Mouse (Mus musculus) adrenal gland, postnatal 10 days (tissue): ENCODE measurements around the gene Ninj2. TPM values are rescaled to one million over a fixed set of nuclear protein-coding genes. Genes with fewer than 3 reads are reported as not detected.
"Not testable (repeated sequence)": the region's sequence is repeated elsewhere in the genome, so short reads cannot be mapped to it uniquely, and the experiment has no call there.

Experiments used
- DNase-seq: peaks from one replicate; pipeline ENCODE4 v3.0.0; 2021; ENCODE audit warnings: mixed read lengths
- long read RNA-seq, 2 experiments: library from polyadenylated mRNA; stranded (forward); transcript quantifications; one replicate each; pipeline ENCODE4 v2.0.0; 2021
- total RNA-seq, 2 experiments: library from RNA; stranded (reverse); gene quantifications; 2 replicates each; pipeline ENCODE4 v1.2.3; 2021

Gene Ninj2
- not detected for total RNA-seq
- long read RNA-seq, experiment 1, partial matches to known transcripts = 0 of 1 reads
- long read RNA-seq, experiment 1, other reads (novel, unspliced or antisense) = 1 of 1 reads
- long read RNA-seq, experiment 2 = 0 reads

DNA sequence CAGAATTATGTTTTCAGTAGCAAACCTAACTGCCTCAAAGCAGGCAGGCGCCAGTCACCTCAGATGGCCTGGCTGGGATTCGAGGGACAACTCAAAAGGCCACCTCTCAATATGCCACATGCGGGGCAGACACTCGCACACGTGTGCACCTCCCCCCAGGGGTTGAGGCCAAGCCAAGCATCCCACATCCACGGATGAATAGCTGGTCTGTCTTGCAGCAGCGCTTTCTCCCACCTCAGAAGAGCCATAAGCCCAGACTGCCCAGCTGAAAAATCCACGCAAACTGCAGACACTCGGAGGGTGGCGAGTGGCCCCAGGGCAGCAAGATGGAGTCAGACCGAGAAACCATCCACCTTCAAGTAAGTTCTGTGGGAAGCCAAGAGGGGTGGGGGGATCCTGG is at the start of gene Ninj2:
Gene Ninj2, plus strand, starts transcription at position 251 of the 400 bp plus-strand sequence.
- DNase-seq = no peak

- peak; percentile 13 for DNase-seq
These were observed 47.7 kb upstream of the Ninj2 start for GRCm38 (mm10) chr6:120045406-120045805.

- DNase-seq = no peak
These were observed 45.4 kb upstream of the Ninj2 start for GRCm38 (mm10) chr6:120047705-120048292.

- no peak for DNase-seq
These were observed 38.7 kb upstream of the Ninj2 start for GRCm38 (mm10) chr6:120054412-120054811.

DNA sequence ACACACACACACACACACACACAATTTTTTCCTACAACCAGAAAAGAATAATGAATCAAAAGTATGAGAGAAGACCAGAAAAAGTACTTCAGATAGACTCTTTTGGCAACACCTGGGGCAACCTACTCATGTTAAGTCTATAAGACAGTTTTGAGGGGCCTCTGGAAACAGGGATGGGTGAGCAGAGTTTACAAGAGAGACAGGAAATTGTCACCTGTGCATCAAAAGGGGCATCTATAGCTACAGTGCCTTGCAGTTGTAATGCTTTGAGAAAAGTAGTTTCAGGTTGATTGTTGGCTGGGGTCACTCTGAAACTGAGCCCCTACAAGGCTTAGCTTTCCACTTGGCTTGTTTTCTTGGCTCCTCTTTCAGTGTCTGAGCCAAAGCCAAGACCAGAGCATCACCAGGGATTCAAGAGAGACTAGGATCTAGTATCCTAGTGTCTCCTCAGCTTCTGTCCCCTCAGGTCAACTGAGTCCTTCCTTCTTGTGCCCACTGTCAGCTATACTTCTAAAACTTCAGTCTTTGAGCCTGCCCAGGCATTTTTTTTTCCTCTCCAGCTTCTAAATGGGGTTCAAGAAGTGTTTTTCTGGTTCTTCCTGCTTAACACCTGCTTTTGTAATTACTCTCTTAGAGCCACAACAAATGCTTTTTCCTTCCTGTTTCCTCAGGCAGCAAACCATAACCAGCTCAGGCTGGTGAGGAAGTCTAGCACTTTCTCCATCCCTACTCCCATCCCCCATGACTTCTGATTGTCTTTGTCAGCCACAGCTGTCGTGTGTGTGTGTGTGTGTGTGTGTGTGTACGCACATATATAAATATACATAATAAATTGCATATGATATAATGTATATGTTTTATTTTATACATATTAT is 37.2 kb upstream of the Ninj2 start:
- no peak for DNase-seq

- no peak for DNase-seq
These were observed 30.2 kb upstream of the Ninj2 start for GRCm38 (mm10) chr6:120062934-120063333.

- no peak for DNase-seq
These were observed 28.5 kb upstream of the Ninj2 start for GRCm38 (mm10) chr6:120064627-120065026.

DNA sequence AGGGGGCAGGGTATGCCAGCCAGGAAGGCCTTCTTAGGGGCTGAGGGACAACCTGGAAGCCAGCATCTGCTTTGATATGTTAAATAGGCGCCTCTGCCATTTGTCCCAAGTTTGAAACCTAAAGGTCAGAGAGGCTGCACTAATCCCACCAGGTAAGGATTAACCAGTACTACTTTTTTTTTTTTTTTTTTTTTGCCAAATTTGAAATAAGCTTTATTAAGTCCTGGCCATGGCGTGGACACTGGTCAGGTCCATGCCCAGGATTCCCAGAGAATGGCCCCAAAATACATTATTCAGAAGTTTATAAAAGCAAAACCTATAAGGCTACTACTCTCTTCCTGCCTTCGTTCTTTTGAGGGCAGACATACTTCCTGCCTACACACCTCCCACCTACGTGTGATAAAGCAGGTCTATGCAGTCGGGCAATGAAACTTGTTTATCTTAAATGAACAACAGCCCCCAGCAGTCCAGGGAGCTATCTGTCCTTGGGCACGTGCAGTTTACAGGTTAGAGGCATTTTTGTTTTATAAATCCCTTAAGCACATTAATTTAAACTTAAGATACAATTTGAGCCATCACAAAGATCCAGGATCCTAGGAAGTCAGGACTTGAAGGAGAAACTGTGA is 27.5 kb upstream of the Ninj2 start:
- no peak for DNase-seq

DNA sequence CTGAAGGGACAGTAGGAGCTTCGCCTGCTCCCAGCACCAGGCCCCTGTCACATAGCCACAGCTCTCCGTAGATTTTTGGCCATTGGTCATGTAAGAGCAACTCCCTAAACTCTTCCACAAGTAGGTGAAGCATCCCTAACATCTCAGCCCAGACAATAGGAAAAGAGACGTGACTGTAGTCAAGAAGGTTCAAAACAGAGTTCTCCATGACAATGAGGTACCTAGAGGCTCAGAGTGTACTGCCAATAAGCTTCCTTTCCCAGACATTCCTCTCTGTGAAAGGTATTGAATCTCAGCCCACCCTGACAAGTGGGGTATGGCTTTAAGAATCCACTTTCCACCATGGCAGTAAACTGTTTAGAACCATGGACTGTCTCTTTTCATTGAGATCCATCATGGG is 23.6 kb upstream of the Ninj2 start:
- no peak for DNase-seq

DNA sequence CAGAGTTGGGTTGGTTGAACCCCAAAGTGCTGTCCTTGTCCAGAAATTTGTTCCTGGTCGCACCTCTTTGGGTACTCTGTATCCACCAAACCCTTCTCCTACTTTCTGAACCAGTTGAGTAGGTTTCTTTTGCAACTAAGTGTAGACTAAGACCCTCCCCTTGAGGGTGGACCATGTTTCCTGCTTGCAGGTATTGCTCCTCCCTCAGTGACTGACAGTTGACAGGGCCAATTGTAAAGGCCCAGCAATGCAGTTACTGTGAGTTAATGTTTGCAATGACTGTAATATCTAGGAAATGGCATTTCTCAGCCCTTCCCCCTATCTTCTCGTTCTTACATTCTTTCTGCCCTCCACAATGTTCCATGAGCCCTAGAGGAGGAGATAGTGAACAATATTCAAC is 20.5 kb upstream of the Ninj2 start:
- no peak for DNase-seq

- DNase-seq = no peak
These were observed 16.3 kb upstream of the Ninj2 start for GRCm38 (mm10) chr6:120076619-120077450.

DNA sequence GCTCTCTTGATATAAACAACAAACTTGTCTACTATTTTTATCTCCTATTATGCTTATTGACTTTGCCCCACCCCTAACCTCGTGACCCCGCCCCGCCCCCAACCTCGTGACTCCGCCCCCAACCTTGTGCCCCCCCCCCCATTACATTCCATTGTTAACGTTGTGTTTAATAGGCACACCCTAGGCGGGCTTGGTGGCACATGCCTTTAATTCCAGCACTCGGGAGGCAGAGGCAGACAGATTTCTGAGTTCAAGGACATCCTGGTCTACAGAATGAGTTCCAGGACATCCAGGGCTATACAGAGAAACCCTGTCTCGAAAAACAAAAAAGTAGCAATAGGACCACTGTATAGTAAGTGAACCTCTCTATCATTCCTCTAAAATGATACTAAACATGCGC is 13.6 kb upstream of the Ninj2 start:
- no peak for DNase-seq

DNA sequence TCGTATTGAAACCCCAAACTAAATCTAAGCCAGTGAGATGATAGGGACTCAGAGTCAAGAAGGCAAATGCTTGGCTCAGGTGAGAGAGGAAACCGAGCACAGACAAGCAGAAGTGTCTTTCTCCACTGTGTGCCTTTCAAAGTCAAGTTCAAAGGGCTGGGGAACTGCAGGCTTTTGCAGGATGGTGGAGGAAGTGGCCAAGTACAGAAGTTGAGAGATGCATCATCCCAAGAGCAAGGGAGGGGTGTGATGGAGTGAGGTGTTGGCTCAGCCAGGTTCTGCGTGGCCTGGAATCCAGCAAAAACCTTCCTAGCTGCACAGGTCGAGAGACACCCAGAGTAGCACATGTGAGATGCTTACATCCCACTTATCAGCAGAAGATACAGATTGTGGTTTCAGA is 11.6 kb upstream of the Ninj2 start:
- no peak for DNase-seq

DNA sequence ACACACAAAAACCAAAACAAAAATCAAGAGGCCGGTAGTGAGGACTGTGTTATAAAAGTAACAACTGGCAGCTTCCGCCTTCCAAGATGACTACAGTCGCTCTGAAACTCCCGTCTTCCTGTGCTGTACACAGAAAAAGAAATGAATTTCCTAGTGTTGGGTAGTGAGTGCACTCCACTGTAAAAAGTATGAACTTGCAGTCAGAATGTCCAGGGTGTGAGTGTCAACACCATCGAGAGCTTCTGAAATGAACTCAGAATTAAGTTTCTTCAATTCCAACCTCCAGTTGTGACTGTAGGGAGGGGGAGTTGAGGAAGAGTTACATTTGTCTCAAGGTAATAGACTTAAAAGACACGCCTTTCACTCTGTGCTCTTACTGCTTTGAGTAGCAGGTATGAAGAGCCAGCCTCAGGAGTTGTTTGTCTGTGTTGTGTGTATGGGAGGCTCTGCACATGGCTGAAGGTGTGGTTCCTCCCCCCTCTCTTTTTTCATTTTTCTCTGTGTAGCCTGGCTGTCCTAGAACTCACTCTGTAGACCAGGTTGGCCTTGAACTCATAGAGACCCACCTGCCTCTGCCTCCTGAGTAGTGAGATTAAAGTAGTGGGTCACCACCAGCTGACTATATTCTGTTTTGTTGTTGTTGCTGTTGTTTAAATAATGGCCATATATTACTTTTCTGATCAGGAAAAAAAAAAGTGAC is 10.7 kb upstream of the Ninj2 start:
- no peak for DNase-seq

DNA sequence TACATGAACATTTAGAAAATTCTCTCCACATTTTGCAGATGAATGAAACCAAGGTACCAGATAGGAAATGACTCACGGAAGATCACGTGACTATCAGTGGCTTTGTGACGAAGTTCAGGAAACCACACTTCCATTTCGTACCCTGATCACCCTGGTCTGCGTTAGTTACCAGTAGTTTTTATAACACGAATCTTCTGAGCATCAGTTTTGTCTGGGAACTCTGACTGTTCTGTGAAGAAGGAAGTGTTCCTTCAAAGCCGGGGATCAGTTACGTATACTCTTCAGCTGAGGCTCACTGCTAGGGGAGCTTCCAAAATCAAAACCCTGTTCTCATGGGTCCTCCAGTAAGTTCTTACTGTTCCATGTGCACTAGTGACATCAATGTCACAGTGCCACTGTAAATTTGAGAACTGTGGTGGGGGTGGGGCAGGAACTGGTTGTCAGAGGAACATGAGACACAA is 10.2 kb upstream of the Ninj2 start:
- DNase-seq = no peak

GRCm38 (mm10) chr6:120083442-120083841 is 9.7 kb upstream of the Ninj2 start:
- DNase-seq = no peak

GRCm38 (mm10) chr6:120084983-120085382 is 8.2 kb upstream of the Ninj2 start:
- no peak for DNase-seq

GRCm38 (mm10) chr6:120085832-120086231 is 7.3 kb upstream of the Ninj2 start:
- DNase-seq = no peak

GRCm38 (mm10) chr6:120087041-120087440 is 6.1 kb upstream of the Ninj2 start:
- not testable (repeated sequence) for DNase-seq

- DNase-seq = peak; percentile 15
These were observed 2.4 kb upstream of the Ninj2 start for GRCm38 (mm10) chr6:120090712-120091248.

DNA sequence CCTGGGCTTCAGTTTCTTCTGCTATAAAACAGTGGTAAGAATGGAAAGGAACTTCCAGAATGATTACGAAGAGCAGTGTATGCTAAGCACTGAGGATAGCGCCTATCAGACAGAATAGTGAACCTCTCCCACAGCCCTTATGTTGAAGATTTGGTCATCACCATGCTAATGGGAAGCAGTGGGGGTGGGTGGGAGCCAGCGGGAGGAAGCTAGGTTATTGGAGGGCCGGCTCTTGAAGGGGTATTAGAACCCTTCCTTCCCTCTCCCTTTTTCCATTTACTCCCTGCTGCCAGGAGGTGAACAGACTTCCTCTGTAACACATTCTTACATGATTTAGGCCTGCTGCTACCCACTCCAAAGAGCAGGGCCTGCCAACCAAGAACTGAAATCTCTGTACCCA is 1.2 kb upstream of the Ninj2 start:
- DNase-seq = no peak
